Mouse (Mus musculus): ENCODE measurements around the gene Ttf2. TPM values are rescaled to one million over a fixed set of nuclear protein-coding genes. Genes with fewer than 3 reads are reported as not detected.
A peak's percentile ranks its signal among the peaks of the same experiment; 100 is the strongest.

The Ttf2 gene
- polyA plus RNA-seq, 2 experiments from 2014 or later: 12.8 to 19.0 TPM

DNA sequence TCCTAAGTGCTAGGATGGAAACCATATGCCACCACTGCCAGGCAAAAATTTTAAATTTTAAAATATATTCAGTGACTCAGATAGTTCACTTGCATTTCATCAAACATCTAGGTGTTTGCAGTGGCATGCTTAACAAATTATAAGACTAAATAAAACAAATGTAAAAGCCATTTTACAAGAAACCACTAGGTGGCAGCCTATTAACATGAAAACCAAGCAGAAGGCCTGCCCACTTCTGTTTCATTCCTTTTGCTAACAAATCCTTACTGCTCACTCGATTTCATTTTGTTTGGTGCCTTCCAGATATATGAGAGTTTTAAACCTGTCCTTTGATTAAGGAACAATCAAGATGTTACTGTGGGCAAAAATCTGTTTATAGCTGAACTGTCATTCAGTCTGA is 4.4 kb upstream of the Ttf2 start:
- peak; percentile 26 for ATAC-seq

DNA sequence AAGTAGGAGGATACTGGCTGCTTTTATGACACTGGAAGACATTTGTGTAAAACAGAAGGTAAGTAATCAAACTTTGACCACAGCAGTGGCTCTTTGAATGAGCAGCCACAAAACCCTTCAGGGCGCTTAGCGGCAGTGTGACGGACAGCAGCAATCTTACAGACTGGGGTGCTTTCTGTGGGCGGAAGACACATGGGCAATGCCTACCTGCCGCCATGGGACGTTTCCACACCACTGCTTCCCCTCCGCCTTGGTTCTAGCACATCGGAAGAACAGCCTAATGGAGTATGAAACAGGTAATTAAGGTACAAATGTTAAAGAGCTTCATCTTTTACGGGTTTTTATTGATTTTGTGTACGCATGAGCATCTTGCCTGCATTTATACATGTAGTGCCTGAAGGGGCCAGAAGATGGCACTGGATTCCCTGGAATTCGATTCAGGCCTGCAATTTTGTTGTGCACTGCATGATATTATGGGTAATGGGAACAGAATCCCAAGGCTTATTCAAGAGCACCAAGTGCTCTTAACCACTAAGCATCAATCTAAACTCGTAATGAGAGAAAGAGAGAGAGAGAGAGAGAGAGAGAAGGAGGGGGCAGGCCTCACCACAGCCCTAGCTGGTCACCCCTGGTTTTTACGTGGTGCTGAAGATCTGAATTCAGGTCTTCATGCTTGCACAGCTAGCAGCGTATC is 5.5 kb downstream of the Ttf2 start:
- ATAC-seq: peak; percentile 47

DNA sequence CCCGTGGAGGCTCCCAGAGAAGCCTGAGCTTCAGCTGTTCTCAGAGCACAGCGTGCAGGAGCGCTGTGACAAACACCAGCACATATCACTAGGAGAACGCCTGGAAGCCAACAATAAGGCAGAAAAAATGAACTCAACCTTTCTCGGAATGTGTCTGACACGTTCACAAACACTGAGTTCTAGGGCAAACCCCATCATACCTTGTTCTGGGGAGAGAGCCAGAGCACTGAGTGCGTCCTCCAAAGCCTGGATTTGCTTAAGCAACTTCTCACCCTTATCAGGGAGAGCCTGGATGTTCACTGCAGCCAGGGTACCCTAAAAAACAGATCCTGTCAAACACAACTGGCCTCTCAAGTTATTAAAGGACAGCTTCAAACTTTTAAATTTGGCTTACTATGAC is 8.0 kb downstream of the Ttf2 start:
- no peak for ATAC-seq

DNA sequence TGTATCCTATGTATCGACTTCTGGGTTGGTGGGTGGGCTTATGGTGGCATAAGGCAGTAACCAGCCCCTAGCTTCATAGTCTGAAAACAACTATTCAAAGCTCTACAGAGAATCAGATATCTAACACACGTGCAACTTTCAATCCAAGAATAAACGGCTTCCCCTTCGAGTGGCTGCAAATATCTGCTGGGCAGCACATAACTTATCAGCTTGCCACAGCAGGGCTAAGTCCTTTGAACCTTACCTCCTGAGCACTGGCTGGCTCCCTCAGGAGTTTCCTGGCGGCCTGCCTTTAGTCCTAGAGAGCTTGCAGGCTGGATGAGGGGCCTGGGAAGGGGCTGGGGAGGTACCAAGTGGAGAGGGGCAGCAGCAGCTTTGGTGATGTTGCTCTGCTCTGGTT is 8.5 kb downstream of the Ttf2 start:
- no peak for ATAC-seq

GRCm38 (mm10) chr3:100954616-100955015 is 14.8 kb downstream of the Ttf2 start:
- ATAC-seq: no peak

DNA sequence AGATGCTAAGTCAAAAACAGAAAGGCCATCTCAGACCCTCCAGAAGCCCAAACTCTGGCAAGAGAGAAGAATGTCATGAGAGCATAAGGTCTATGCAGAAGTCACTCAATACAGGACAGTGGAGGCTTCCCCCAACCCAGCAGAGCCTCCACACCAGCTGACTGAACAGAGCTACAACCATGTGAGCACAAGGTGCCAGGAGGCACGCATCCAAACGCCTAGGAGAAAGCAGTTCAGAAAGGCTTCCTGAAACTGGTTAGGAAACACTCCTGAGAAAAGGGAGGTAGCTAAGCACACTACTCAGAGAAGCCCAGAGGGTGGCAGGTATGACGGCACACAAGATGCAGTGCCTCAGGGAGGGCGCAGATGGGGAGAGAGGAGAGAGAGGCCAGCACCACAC is 17.9 kb downstream of the Ttf2 start:
- ATAC-seq: no peak

- no peak for ATAC-seq
These were observed 22.2 kb downstream of the Ttf2 start for GRCm38 (mm10) chr3:100947286-100947685.

- ATAC-seq: no peak
These were observed 28.9 kb downstream of the Ttf2 start for GRCm38 (mm10) chr3:100940496-100941037.

- ATAC-seq: no peak
These were observed 31.3 kb downstream of the Ttf2 start for GRCm38 (mm10) chr3:100938211-100938610.

DNA sequence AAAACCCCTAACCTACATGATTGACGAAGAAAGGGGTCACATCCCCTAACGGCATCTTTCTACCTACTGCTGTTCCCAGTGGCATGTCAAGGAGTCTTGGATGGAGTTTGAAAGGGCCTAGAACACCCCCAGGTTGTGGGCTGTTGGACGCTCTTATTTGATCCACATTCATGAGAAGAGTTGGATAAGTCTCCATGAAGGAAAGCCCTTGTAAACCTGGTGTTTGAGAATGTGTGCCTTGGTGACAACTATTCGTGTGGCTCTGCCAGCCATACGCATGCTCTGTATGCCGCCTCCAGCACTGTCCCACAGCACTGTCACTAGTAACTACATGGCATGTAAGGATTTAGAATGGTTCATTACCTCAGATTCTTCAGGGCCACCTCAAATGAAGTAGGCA is 33.3 kb downstream of the Ttf2 start:
- no peak for ATAC-seq

DNA sequence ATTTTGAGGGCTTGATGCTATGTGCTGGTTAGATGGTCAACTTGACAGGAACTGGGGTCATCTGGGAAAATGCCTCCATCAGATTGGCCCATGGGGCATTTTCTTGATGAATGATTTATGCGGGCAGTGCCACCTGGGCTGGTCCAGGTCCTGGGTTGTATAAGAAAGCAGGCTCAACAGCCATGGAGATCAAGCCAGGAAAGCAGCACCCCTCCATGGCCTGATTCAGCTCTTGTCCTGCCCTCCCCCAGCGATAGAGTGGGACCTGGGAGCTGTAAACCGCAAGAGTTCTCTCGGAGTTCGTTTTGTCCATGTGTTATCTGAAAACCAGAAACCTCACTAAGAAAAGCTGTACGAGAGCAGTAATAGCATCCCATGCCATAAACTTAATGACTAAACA is 33.9 kb downstream of the Ttf2 start:
- no peak for ATAC-seq

DNA sequence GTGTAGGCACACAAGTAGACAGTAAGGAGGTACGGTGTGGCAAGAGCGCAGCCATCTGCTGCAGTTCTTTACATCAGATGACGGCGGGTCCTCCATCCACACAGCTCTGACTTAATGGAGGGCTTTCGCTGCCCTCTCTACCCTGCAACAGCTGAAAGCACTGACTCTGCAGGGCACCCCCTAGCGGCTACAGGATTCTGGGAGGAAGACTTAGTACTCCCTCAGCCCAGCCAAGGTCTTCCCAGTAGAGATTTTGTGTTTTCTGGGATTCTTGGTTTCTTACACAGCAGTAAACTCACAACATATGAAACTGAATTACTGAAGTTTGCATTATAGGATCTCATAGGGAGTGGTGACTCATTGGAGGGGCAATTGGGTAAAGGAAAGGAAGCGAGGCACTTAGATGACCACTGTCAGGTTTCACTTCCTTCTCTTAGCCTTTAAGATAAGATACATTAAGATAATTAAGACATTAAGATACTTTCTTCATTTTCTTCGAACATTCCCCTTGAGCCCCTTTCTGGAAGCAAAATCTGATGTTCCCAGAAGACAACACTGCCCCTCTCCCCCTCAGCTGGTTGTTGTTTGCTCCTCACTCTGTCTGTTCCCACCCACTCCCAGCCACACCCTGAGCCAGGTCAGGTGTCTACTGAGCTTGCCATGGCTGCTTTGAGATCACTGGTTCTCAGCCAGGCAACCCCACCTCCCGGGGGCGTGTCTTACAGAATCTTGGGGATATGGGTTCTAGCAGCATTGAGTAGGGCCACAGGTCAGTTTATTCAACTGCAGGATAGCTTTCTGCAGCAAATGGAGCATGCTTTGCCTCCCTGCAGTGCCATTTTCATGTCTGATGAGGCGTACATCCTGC is 37.2 kb downstream of the Ttf2 start:
- no peak for ATAC-seq

DNA sequence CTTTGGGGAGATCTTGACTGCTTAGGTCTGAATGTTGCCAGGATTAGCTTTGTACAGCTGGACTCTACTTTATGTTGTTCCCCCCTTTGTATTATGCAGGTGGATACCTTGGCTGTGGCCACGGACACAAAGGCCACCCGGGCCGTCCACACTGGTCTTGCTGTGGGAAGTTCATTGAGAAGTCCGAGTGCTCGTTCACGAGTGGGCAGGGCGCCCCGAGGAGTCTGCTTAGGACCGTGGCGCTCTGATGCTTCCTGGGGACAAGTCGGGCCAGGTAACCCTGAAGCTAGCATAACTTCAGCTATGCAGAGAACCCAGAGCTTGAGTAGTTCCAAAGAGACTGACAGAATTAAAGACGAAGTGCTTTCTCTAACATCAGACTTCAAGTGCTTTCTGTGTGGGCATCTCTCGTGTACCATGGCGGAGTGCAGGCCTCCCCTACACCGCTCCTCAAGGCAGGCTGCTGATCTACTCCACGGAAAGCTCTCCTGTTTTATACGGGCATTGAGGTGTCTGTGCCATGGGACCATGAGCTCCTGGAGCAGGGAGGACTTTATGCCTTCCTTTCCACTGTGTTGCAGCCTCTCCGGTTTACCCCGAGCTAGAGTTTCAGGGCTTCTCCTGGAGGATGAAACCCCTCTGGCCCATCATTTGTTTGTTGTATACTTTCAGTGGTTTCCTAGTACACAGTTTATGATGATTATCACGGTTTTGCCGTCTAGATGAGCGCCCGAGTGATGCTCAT is 38.0 kb downstream of the Ttf2 start:
- no peak for ATAC-seq

DNA sequence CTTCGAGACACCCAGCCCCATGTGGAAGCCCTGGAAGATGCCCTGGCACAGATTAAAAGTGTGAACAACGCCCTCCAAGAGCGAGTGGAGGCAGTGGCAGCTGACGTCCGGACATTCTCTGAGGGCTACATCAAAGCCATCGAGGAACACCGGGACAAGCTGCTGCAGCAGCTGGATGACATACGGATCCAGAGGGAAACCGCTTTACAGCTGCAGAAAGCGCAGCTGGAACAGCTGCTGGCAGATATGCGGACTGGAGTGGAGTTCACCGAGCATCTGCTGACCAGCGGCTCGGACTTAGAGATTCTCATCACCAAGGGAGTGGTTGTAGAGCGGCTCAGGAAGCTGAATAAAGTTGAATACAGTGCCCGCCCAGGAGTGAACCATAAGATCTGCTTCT is 44.3 kb downstream of the Ttf2 start:
- no peak for ATAC-seq

DNA sequence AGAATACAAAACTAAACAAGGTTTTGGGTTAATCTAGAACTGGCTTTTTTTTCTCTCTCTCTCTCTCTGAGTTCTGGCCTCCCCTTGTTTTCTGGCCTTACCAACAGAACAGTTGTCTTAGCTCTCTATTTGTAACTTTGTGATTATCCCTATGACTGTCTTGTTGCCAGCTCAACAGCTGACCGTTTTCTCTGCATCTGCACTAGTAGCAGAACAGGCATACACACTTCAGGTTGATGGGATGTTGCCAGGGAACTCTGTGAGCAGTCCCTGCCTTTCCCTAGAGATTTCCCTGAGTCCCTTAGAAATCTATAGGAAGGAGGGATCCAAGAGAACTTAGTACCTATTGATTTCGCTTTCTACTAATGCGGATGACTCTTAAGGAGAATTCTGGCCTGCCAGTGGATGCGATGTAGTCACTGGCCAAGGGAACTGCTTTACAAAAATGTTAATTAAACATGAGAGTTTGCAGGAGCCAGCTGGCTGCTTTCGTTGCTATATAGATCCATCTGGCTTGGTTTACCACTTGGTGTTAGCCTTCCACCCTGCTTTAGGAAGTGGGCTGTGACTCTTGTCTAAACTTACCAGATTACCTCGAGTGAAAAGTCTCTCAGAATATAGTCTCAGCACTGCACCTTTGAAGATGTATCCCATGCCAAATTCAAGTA is 45.3 kb downstream of the Ttf2 start:
- no peak for ATAC-seq

DNA sequence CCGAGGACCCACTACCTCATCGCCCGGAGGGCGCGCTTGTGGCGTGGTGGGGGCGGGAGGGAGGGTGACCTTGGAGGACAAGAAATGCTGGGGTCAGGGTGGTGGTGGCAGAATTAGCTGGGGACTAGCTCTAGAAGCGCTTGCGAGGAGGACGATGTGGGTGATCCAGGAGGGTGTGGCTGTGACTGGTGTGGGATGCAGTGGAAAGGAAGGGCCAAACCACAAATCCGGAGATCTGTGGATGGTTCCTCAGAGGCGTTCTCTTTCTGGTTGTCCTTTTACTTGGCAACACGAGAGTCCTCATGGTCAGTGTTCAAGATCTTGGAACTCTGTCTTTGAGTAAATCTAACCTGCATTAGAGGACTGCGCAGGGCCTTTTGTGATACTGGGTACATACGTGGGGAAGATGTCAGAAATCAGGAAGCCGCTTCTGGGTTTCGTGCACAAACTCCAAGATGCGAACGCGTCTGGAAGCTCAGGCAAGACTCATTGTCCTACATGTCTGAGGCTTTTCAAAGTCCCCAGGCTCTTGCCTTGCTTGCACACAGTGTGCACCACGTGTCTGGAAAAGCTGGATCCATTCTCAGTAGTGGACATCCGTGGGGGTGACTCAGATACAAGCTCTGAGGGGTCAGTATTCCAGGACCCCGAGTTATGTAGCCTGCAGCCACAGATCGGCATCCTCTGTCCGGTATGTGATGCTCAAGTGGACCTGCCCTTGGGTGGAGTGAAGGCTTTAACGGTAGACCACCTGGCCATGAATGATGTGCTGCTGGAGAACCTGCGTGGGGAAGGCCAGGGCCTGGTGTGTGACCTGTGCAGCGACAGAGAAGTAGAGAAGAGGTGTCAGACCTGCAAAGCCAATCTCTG is 46.7 kb downstream of the Ttf2 start:
- peak; percentile 1 for ATAC-seq

- ATAC-seq: peak; percentile 93
These were observed 47.5 kb downstream of the Ttf2 start, which contains the start of gene Trim45 for GRCm38 (mm10) chr3:100921825-100922505. Gene Trim45, plus strand, starts transcription at chr3:100922202.

DNA sequence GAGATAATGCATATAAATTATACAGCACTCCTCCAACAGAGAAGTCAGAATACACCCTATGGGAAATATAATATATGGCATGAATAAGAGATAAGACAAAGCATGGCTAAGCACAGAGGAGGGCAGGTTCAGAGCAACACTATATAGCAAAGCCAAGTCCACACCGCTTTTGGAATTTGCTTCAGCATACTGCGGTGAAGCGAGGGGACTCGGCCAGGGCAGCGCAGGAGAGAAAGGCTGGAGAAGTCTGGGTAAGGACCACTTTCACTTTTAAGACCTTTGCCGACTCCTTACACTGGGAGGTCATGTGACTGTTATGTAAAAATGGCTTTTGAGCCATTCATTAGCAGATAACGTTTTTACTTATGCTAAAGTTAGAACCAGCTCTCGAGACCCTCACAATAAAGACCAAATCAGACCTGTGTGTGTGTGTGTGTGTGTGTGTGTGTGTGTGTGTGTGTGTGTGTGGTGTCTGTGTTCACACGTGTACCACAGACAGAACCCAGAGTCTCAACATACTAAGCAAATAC is 48.8 kb downstream of the Ttf2 start:
- ATAC-seq: no peak

DNA sequence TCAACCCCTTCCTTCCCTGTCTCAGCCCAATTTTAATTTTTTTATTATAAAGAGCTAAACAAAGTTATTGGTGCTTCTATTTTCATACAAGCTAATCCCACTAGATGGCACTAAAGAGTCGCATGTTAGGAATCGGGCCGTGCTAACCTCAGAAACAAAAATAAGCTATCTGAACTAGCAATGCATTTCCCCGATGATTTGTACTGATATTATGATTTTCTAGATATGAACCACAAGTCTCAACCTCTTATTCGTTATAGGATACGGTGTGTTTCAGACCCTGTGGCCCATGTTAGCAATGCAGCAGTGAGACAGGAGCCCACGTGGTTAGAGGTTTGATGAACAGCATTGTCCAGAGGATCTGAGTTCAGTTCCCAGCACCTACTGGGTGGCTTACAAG is 52.6 kb downstream of the Ttf2 start:
- ATAC-seq: peak; percentile 74

DNA sequence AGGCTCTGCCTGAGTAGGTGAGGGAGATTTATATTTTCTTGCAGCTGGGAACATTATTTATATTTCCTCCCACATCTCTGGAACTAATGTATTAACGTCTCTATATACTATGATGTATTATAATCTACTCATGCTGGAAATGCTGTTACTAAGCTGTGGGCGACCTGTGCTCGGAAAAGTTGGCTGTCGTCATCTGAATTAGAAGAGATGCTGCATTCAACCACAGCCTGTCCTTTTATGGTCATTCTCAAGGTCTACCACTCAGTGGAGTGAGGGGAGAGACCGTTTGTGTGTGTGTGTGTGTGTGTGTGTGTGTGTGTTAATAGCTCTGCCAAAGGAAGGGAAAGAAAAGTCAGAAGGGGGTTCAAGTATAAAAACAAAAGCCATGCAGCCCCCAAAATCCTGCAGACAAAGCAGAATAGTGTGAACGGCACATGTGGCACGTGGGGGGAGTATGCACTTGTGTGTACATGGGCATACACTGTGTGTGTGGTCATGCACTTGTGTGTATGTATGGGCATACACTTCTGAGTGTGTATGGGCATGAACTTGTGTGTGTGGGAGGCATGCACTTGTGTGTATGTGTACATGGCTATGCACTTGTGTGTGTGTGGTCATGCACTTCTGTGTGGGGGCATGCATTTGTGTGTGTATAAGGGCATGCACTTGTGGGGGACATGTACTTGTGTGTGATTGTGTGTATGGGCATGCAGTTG is 57.8 kb downstream of the Ttf2 start:
- ATAC-seq: no peak

Measured in CD4-positive, CD25-positive, alpha-beta regulatory T cell, adult 4 months (primary cell).